Mouse (Mus musculus) adipose tissue, adult 10 weeks (tissue): ENCODE results near the gene Nrd1. TPM values are rescaled to one million over a fixed set of nuclear protein-coding genes. Genes with fewer than 3 reads are reported as not detected.

Experiments used
- polyA plus RNA-seq: library from polyadenylated mRNA; stranded (reverse); fragments of 350-450 nt; fragmentation: Illumina TruSeq; extraction: RNeasy Lipid Tissue Mini Kit (QIAGEN cat#74804); gene quantifications from one replicate; pipeline ENCODE4 v1.2.3, GENCODE M21; 2014; ENCODE audit warnings: low read depth, low replicate concordance

Gene Nrd1
- 88.3 TPM for polyA plus RNA-seq

DNA sequence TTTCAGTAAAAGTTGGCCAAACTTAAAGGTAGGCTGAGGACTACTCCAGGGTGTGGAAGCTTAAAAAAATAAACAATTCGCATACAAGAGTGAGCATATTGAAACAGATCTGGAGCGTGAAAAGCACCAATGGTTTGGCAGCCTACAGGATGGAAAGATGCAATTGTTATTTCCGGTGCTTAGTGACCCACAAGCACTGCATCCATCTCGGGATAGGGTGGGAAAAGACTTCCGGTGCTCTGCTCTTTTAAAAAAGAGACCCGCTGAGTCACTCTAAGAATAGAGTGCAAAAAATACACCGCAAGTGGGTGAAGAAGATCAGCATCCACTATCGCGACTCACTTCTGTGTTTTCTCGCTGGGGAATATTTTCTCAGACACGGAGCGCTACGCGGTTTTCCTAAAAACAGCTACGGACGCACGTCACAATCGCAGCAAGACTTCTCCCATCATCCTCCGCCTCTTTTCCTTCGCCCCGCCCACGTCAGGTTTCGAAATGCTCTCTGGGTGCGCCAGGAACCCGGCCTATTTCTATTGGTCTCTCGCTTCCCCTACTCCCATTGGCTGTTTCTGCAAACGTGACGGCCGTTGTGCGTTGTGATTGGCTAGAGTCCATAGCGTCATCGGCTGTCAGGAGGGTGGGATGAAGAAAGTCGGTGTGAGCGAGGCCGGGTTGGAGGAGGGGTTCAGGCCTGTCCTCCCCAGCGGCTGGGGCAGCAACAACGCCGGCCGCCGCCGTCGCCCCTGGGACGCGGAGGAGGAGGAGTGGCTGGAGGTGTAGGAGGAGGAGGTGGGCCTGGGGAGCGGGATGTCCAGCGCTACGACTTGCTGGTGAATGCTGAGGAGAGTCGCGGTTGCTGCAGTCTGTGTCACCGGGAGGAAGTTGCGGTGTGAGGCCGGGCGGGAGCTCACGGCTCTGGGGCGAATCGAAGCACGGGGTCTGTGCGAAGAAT, at the start of gene Nrd1:
TSS of gene Nrd1 (plus strand) at position 657 of the 952 bp plus-strand sequence.

Other genes starting within 250 kb of the Nrd1 start
- 9.0 TPM for gene Zfyve9, start 219.9 kb upstream of the Nrd1 start, polyA plus RNA-seq
- 103 TPM for gene Btf3l4, start 167.0 kb upstream of the Nrd1 start, polyA plus RNA-seq
- gene Txndc12, start 166.1 kb upstream of the Nrd1 start, polyA plus RNA-seq = 41.1 TPM
- 16.1 TPM for gene Kti12, start 152.9 kb upstream of the Nrd1 start, polyA plus RNA-seq
- gene A730015C16Rik, start 152.0 kb upstream of the Nrd1 start, polyA plus RNA-seq = not detected
- gene Rab3b, start 121.6 kb upstream of the Nrd1 start, polyA plus RNA-seq = 3.3 TPM
- 78.9 TPM for gene Osbpl9, start 201.6 kb downstream of the Nrd1 start, polyA plus RNA-seq
- gene Calr4, start 233.8 kb downstream of the Nrd1 start, polyA plus RNA-seq = 0.96 TPM